Mouse (Mus musculus): ENCODE results near the gene Neurl1a. TPM values are rescaled to one million over a fixed set of nuclear protein-coding genes. Genes with fewer than 3 reads are reported as not detected.
"Not testable (repeated sequence)": the region's sequence is repeated elsewhere in the genome, so short reads cannot be mapped to it uniquely, and the experiment has no call there.

The Neurl1a gene
- total RNA-seq (2015) (not detected in 2 replicates), total RNA-seq (2017) (0.04 TPM in 1 of 2 replicates, not detected in the other)

- ATAC-seq (replicated peaks; ENCODE audit: poor library complexity): peak; percentile 18; the same call in 1 of the 2 replicates
Measured at GRCm38 (mm10) chr19:47178431-47179271, at the start of gene Neurl1a. TSS of gene Neurl1a (plus strand) at chr19:47178820.

- no peak for ATAC-seq (replicated peaks; ENCODE audit: poor library complexity)
Measured at GRCm38 (mm10) chr19:47128835-47129234, 49.8 kb upstream of the Neurl1a start.

- ATAC-seq (replicated peaks; ENCODE audit: poor library complexity): no peak
Measured at GRCm38 (mm10) chr19:47130551-47131125, 48.0 kb upstream of the Neurl1a start.

DNA sequence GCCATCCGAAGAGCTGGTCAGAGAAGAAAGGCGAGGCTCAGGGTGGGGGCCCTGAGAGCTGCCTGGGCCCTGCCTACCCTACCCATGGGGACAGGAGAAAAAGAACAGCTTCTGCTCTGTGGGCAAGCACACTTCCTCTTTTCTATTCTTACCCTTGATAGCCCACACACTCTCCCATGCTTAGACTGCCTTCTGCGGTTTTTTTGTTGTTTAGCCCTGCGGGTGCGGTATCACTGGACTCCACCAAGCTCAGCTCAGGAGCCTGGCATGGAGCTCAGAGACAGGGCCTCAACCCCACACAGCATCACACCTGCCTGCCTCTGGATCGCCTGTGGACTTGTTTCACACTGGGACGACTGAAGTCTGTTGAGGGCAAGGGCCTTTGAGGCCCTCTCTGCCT, 45.5 kb upstream of the Neurl1a start:
- peak; percentile 70 for ATAC-seq (replicated peaks; ENCODE audit: poor library complexity)

- ATAC-seq (replicated peaks; ENCODE audit: poor library complexity): no peak
Measured at GRCm38 (mm10) chr19:47135568-47135967, 43.1 kb upstream of the Neurl1a start.

GRCm38 (mm10) chr19:47136170-47136569, 42.5 kb upstream of the Neurl1a start:
- ATAC-seq (replicated peaks; ENCODE audit: poor library complexity): no peak

- peak; percentile 65 for ATAC-seq (replicated peaks; ENCODE audit: poor library complexity)
Measured at GRCm38 (mm10) chr19:47137051-47137581, 41.5 kb upstream of the Neurl1a start.

GRCm38 (mm10) chr19:47137771-47138421, 40.7 kb upstream of the Neurl1a start, which contains the start of gene Calhm2:
TSS of gene Calhm2 (minus strand) at chr19:47138294.
- ATAC-seq (replicated peaks; ENCODE audit: poor library complexity): peak; percentile 60

GRCm38 (mm10) chr19:47139611-47140010, 39.0 kb upstream of the Neurl1a start:
- ATAC-seq (replicated peaks; ENCODE audit: poor library complexity): not testable (repeated sequence)

GRCm38 (mm10) chr19:47142438-47142837, 36.2 kb upstream of the Neurl1a start:
- no peak for ATAC-seq (replicated peaks; ENCODE audit: poor library complexity)

DNA sequence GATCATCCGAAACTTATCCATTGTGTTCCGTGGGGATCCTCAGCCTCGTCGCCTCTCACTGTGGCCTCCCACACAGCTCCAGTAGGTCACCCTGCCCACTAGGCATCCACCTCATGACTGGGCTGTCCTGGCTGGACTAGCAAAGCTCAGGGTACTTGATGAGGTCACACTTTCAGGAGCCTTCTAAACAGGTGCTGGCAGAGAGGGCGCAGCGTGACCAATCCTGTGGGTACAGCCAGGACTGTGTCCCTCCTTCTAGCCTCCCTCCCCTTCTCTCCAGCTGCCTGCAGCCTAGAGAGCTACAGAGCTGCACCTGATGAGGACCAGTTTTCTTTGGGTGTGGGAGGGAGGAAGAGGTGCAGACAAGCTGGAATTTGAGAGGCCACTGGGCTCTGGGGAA, 34.5 kb upstream of the Neurl1a start, which contains the start of gene Calhm1:
TSS of gene Calhm1 (minus strand) at position 101 of the 400 bp plus-strand sequence.
- no peak for ATAC-seq (replicated peaks; ENCODE audit: poor library complexity)

DNA sequence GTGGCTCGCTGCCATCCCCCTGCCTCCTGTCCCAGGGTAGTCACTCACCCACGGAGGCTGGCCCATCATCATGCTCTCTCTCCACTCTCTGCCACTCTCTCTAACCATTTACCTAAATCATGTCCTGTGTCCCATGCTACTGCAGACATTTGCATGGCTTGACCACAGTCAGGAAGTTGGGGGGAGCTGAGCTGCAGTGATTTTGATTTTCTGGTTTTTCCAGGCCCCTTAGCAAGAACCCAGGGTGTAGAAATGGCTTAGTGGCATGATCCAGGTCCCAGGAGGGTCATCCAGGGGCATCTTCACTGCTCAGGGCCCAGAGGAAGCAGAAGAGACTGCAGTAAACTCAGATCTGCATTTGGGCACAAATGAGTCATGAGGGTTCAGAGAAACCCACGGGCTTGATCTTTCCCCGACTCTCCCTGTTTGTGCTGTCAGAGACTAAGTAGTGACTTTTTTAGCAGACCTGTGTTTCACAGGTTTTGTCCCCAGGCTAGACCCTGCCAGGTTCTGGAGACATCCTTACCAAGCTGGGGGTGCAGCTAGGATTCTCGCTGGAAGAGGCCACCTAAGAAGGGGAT, 30.3 kb upstream of the Neurl1a start:
- no peak for ATAC-seq (replicated peaks; ENCODE audit: poor library complexity)

- ATAC-seq (replicated peaks; ENCODE audit: poor library complexity): no peak
Measured at GRCm38 (mm10) chr19:47149854-47150253, 28.8 kb upstream of the Neurl1a start.

DNA sequence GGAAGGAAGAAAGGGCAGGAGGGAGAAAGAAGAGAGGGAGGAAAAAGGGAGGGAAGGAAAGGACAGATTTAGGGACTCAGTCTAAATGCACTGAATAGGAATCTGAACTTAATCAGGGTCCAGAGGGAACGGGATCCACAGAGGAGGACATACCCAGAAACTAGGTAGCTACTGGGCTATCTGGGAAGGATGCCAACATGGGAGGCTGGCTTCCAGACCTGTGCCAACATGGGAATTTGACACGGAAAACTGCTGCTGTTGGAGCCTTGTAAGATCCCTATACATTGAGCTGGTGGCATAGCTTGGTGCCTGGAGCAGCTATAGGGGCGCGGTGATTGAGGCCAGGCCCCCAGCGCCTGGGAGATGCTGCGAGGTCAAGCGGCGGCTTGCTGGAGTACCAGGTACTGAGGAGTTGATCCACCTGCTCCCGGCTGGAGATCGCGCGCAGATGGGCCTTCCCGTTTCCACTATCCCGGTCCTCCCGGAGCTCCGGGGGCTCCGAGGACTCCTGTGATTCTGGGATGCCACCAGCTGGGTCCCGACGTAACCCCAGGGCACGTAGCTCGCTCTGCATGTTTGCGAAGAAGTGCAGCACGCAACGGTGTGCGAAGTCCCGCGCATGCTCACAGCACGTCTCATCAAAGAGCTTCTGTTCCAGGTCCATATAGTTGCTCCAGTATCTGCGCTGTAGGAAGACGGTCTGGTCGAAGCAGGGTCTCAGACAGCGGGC, 27.1 kb upstream of the Neurl1a start:
- ATAC-seq (replicated peaks; ENCODE audit: poor library complexity): no peak

GRCm38 (mm10) chr19:47152062-47152369, 26.6 kb upstream of the Neurl1a start:
- no peak for ATAC-seq (replicated peaks; ENCODE audit: poor library complexity)

DNA sequence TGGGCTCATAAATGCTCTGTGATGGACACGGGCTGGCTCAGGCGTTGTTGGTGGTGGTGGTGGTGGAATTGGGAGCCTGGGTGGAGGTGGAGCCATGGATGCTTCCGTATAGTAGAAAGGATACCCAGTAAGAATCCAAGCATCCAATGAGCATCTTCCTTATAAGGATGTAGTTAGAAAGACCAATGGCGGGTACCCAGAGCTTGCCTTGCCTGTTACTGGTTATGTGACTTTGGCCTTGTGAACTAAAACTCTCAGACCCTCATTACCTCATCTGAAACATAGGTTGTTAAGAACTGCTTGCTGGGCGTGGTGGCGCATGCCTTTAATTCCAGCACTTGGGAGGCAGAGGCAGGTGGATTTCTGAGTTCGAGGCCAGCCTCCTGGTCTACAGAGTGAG, 24.9 kb upstream of the Neurl1a start:
- ATAC-seq (replicated peaks; ENCODE audit: poor library complexity): no peak

DNA sequence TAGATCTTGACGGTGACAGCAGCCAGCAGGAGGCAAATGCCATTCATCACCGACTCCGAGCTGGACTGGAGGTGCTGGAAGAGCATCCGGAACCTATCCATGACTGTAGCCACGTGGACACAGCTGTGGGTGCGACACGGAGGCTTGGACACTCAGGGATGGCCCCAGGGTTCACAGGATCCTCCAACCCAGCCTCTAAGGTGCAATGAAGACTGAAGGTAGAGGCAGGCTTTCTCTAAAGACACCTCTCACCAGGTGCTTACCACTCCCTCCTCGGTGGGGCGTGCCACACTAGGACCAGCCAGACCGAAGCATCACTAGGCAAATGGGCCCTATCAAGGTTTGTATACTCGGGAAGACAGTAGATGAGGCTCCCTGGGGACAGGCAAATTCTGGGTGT, 21.0 kb upstream of the Neurl1a start, which contains the start of gene Calhm3:
TSS of gene Calhm3 (minus strand) at position 101 of the 400 bp plus-strand sequence.
- no peak for ATAC-seq (replicated peaks; ENCODE audit: poor library complexity)

DNA sequence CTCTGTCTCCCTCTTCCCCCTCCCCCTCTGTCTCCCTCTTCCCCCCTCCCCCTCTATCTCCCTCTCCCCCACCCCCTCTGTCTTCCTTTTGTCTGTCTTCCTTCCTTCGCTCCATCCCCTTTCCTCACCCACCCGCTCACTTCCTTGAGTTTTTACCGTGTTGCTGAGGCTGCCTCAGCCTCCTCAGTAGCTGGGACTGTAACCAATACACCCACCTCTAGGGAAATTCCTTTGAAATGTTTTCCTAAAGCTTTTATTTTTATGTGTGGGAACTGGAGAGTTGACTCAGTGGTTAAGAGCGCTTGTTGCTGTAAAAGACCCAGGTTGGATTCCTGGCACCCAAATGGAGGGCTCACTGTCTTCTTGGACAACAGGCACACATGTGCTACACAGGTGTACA, 17.0 kb upstream of the Neurl1a start:
- no peak for ATAC-seq (replicated peaks; ENCODE audit: poor library complexity)

- no peak for ATAC-seq (replicated peaks; ENCODE audit: poor library complexity)
Measured at GRCm38 (mm10) chr19:47163176-47163744, 15.4 kb upstream of the Neurl1a start.

DNA sequence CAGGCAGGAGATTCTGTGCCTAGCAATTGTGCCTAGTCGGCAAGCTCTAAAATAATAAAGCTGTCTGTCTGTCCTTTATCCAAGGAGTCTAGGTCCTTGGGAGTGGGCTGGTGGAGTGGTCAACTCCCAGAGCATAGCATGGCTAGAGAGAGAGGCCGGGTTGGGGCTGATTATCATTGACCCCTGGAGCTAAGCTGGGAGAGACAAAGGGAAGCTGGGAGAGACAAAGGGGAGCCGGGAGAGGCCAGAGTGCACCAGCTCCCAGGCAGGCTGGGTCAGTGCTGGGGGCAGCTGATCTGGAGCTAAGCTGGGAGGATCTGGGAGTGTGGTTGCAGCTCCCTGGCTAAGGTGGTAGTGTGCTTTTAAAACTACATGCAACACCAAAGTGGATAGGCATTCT, 11.9 kb upstream of the Neurl1a start:
- ATAC-seq (replicated peaks; ENCODE audit: poor library complexity): no peak

Data from megakaryocyte progenitor cell, adult 5-6 weeks (primary cell).